In the genomic region with DNA sequence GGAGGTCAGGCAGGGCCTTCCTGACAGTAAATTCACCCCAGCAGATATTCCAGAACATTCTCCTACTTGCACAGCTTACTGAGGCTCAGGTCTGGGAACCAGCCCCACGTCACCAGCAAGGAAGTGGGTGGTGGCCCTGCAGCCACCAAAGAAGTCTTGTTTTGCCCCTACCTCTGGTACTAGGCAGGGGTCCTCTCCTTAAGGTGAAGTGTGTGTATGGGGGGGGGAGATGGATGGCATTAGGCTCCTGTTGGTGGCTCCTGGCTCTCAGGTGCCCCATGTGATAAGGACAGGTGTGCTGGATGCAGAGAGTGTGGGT, we compare ENCODE assay signal across 8 mouse cellular contexts. TPM values are rescaled to one million over a fixed set of nuclear protein-coding genes. Genes with fewer than 3 reads are reported as not detected.
A peak's percentile ranks its signal among the peaks of the same experiment; 100 is the strongest.
DNase-seq lines count a peak whose midpoint lies in the region; ATAC-seq and TF ChIP-seq lines count a peak whose summit lies in the region.

No protein-coding gene starts in this region.

- TF ChIP-seq POLR2A in heart, adult 2 months (IDR thresholded peaks at IDR 0.05; ENCODE audit: insufficient read depth, low read depth, low read length): no peak

- peak overlapping the region; percentile 45 for H3K27ac ChIP-seq in heart, adult 2 months
- no peak overlapping the region for H3K27ac ChIP-seq in liver, embryonic 12.5 days
- H3K27ac ChIP-seq in forebrain, embryonic 15.5 days (replicated peaks): no peak overlapping the region
- no peak overlapping the region for H3K27ac ChIP-seq in midbrain, embryonic 15.5 days

- H3K4me3 ChIP-seq in heart, adult 2 months: no peak overlapping the region
- H3K4me3 ChIP-seq in liver, embryonic 12.5 days: no peak overlapping the region
- H3K4me3 ChIP-seq in forebrain, embryonic 15.5 days: no peak overlapping the region
- H3K4me3 ChIP-seq in midbrain, embryonic 15.5 days: no peak overlapping the region

- WGBS in heart, adult 2 months: 33% methylated on average over 1 of the region's 1 CpGs
- 27% methylated on average over 1 of the region's 1 CpGs for WGBS in liver, embryonic 12.5 days (ENCODE audit: insufficient replicate concordance)
- WGBS in forebrain, embryonic 15.5 days: 38% methylated on average over 1 of the region's 1 CpGs
- 52% methylated on average over 1 of the region's 1 CpGs for WGBS in midbrain, embryonic 15.5 days

- DNase-seq in heart, adult 2 months: no peak
- no peak for DNase-seq in heart, adult 18-20 months
- no peak for DNase-seq in liver
- DNase-seq in adipocyte (ENCODE audit: low spot score): no peak
- DNase-seq in right cerebral cortex, postnatal 14 days: no peak

- no peak for TF ChIP-seq EP300 in heart, adult 2 months (IDR thresholded peaks at IDR 0.05; ENCODE audit: insufficient read depth, low read depth, low read length)

- ATAC-seq in liver, embryonic 12.5 days: no peak
- ATAC-seq in forebrain, embryonic 15.5 days (replicated peaks): peak; percentile 23; the same call in 1 of the 2 replicates
- 0 out of 2 replicates have a peak, but pooled peaks have one; percentile 11 for ATAC-seq in midbrain, embryonic 15.5 days (replicated peaks)

- 0 out of 2 replicates have a peak overlapping the region, but pooled peaks have one; percentile 50 for H3K4me2 ChIP-seq in liver, embryonic 12.5 days
- no peak overlapping the region for H3K4me2 ChIP-seq in forebrain, embryonic 15.5 days (replicated peaks)
- no peak overlapping the region for H3K4me2 ChIP-seq in midbrain, embryonic 15.5 days

- no peaks in the 10 kb centered on the region for H3K79me2 ChIP-seq in heart, adult 2 months (replicated peaks; ENCODE audit: control insufficient read depth, insufficient read depth, low read length)

- H3K9me3 ChIP-seq in liver, embryonic 12.5 days (replicated peaks): no peaks in the 10 kb centered on the region
- H3K9me3 ChIP-seq in forebrain, embryonic 15.5 days: no peaks in the 10 kb centered on the region
- H3K9me3 ChIP-seq in midbrain, embryonic 15.5 days: no peaks in the 10 kb centered on the region

- H3K9ac ChIP-seq in heart, adult 2 months (ENCODE audit: low read depth, low read length): no peak overlapping the region
- no peak overlapping the region for H3K9ac ChIP-seq in liver, embryonic 12.5 days
- no peak overlapping the region for H3K9ac ChIP-seq in forebrain, embryonic 15.5 days (replicated peaks)
- no peak overlapping the region for H3K9ac ChIP-seq in midbrain, embryonic 15.5 days

- TF ChIP-seq CTCF in heart, adult 2 months (IDR thresholded peaks at IDR 0.05): no peak

- H3K36me3 ChIP-seq in heart, adult 2 months (ENCODE audit: control insufficient read depth, insufficient read depth, low read length): no peaks in the 10 kb centered on the region
- peaks cover 34% of the 10 kb centered on the region for H3K36me3 ChIP-seq in liver, embryonic 12.5 days
- H3K36me3 ChIP-seq in forebrain, embryonic 15.5 days: no peaks in the 10 kb centered on the region
- no peaks in the 10 kb centered on the region for H3K36me3 ChIP-seq in midbrain, embryonic 15.5 days (replicated peaks)

- intact Hi-C loops in heart, adult 2 months (cut with DNase I): loop anchor here (2.0 kb wide), 2 partner anchors 28 to 236 kb away; no protein-coding TSS in a partner anchor

- no peaks in the 10 kb centered on the region for H3K27me3 ChIP-seq in heart, adult 2 months (ENCODE audit: control insufficient read depth, insufficient read depth, low read length)
- peaks cover 22% of the 10 kb centered on the region for H3K27me3 ChIP-seq in liver, embryonic 12.5 days (replicated peaks)
- no peaks in the 10 kb centered on the region for H3K27me3 ChIP-seq in forebrain, embryonic 15.5 days
- H3K27me3 ChIP-seq in midbrain, embryonic 15.5 days (replicated peaks): 0 out of 2 replicates have a peak, but pooled peaks cover 4% of the 10 kb centered on the region

- peaks cover 20% of the 10 kb centered on the region for H3K4me1 ChIP-seq in heart, adult 2 months (ENCODE audit: control insufficient read depth, insufficient read depth, low read length)
- H3K4me1 ChIP-seq in liver, embryonic 12.5 days: peaks cover 29% of the 10 kb centered on the region
- no peaks in the 10 kb centered on the region for H3K4me1 ChIP-seq in forebrain, embryonic 15.5 days
- no peaks in the 10 kb centered on the region; the same call in 1 of the 2 replicates for H3K4me1 ChIP-seq in midbrain, embryonic 15.5 days

RNA-seq across cellular contexts. Expression of a gene that starts 5.6 kb away (rescaled TPM):
- not detected for total RNA-seq in heart, adult 2 months (2021)
- not detected in 2 replicates for polyA plus RNA-seq in heart, adult 2 months (2012; rRNA removed)
- not detected for total RNA-seq in heart, adult 18-20 months (2021)
- 0.23 and 0.25 TPM in 2 replicates for polyA plus RNA-seq in liver, embryonic 12.5 days (2016; fragmentation: Nextera tagmentation; extraction: Ambion mirVana)
- polyA plus RNA-seq in forebrain, embryonic 15.5 days (2015; fragmentation: Nextera tagmentation; extraction: Ambion mirVana): 15.7 and 17.9 TPM in 2 replicates
- polyA plus RNA-seq in midbrain, embryonic 15.5 days (2015; fragmentation: Nextera tagmentation; extraction: Ambion mirVana): 53.0 and 60.5 TPM in 2 replicates

RNA-seq across cellular contexts. Expression of a gene that starts 7.0 kb away (rescaled TPM):
- total RNA-seq in heart, adult 2 months (2021): 1 to 10 TPM; 3.9 to 5.5 TPM
- polyA plus RNA-seq in heart, adult 2 months (2012; rRNA removed): 7.2 and 7.8 TPM in 2 replicates
- 1 to 10 TPM; 3.1 to 4.2 TPM for total RNA-seq in heart, adult 18-20 months (2021)
- 13.3 and 13.6 TPM in 2 replicates for polyA plus RNA-seq in liver, embryonic 12.5 days (2016; fragmentation: Nextera tagmentation; extraction: Ambion mirVana)
- polyA plus RNA-seq in forebrain, embryonic 15.5 days (2015; fragmentation: Nextera tagmentation; extraction: Ambion mirVana): 0.19 and 0.22 TPM in 2 replicates
- 0.28 and 0.34 TPM in 2 replicates for polyA plus RNA-seq in midbrain, embryonic 15.5 days (2015; fragmentation: Nextera tagmentation; extraction: Ambion mirVana)

RNA-seq across cellular contexts. Expression of a gene that starts 46.2 kb away (rescaled TPM):
- total RNA-seq in heart, adult 2 months (2021): 100 to 1,000 TPM; 110 to 118 TPM
- 83.8 and 99.1 TPM in 2 replicates for polyA plus RNA-seq in heart, adult 2 months (2012; rRNA removed)
- total RNA-seq in heart, adult 18-20 months (2021): 100 to 1,000 TPM; 117 to 120 TPM
- polyA plus RNA-seq in liver, embryonic 12.5 days (2016; fragmentation: Nextera tagmentation; extraction: Ambion mirVana): 11.7 TPM in 2 replicates
- 14.7 and 15.2 TPM in 2 replicates for polyA plus RNA-seq in forebrain, embryonic 15.5 days (2015; fragmentation: Nextera tagmentation; extraction: Ambion mirVana)
- polyA plus RNA-seq in midbrain, embryonic 15.5 days (2015; fragmentation: Nextera tagmentation; extraction: Ambion mirVana): 16.2 and 17.8 TPM in 2 replicates

Comparison
In these comparisons a context has a peak if more than half of its experiments do, and no peak if none do; other contexts are left out.
1. RNA of a gene that starts 5.6 kb away (polyA plus RNA-seq): 53.0 to 60.5 TPM in midbrain, embryonic 15.5 days and 15.7 to 17.9 TPM in forebrain, embryonic 15.5 days; 0.23 to 0.25 TPM in liver, embryonic 12.5 days and not detected in heart, adult 2 months; every median in the first group is over 10 times any median in the second.